Mouse (Mus musculus) heart, adult 2 months (tissue): ENCODE measurements around the gene Psma4. TPM values are rescaled to one million over a fixed set of nuclear protein-coding genes. Genes with fewer than 3 reads are reported as not detected.
A peak's percentile ranks its signal among the peaks of the same experiment; 100 is the strongest.

Source experiments
- DNase-seq, 2 experiments: peaks; one replicate each; pipeline ENCODE4 v3.0.0; 2021
- H3K27ac ChIP-seq: fragments of 200-600 bp; 2 replicates; pipeline ENCODE4 v1.8.1; 2022
- H3K27me3 ChIP-seq: fragments of 200-500 bp; 2 replicates; pipeline ENCODE4 v1.6.1; 2012; ENCODE audit warnings: mild to moderate bottlenecking, low read length, inconsistent platforms, mixed read lengths; ENCODE audit not compliant: control insufficient read depth, insufficient read depth
- H3K36me3 ChIP-seq: fragments of 200-500 bp; 2 replicates; pipeline ENCODE4 v1.6.1; 2012; ENCODE audit warnings: low read length, inconsistent platforms; ENCODE audit not compliant: control insufficient read depth, insufficient read depth
- H3K4me1 ChIP-seq: fragments of 200-500 bp; 2 replicates; pipeline ENCODE4 v1.6.1; 2011; ENCODE audit warnings: low read length; ENCODE audit not compliant: control insufficient read depth, insufficient read depth
- H3K4me3 ChIP-seq: fragments of 200-600 bp; 2 replicates; pipeline ENCODE4 v1.8.1; 2022
- H3K79me2 ChIP-seq: fragments of 200-500 bp; replicated peaks from 2 replicates; pipeline ENCODE4 v1.6.1; 2012; ENCODE audit warnings: mild to moderate bottlenecking, inconsistent platforms, low read length, moderate library complexity, mixed read lengths; ENCODE audit not compliant: control insufficient read depth, insufficient read depth
- H3K9ac ChIP-seq: fragments of 200-500 bp; 2 replicates; pipeline ENCODE4 v1.6.1; 2012; ENCODE audit warnings: low read depth, mild to moderate bottlenecking, control low read depth, inconsistent platforms, low read length, mixed read lengths
- CTCF ChIP-seq: fragments of 200-600 bp; IDR thresholded peaks from 2 replicates; pipeline ENCODE4 v1.8.1; 2022; ENCODE audit warnings: antibody characterized with exemption, mild to moderate bottlenecking, moderate library complexity
- EP300 ChIP-seq: fragments of 200-500 bp; IDR thresholded peaks from 2 replicates; pipeline ENCODE4 v1.6.1; 2011; ENCODE audit warnings: low read depth, low read length, control low read depth; ENCODE audit not compliant: insufficient read depth
- POLR2A ChIP-seq: fragments of 200-500 bp; IDR thresholded peaks from 2 replicates; pipeline ENCODE4 v1.6.1; 2011; ENCODE audit warnings: mild to moderate bottlenecking, low read depth, low read length, control low read depth; ENCODE audit not compliant: insufficient read depth
- WGBS: fragments of 180-500 bp; shearing (Covaris S2); methylation state at CpG from one replicate; pipeline ENCODE4 v1.1.7; 2018; 5-methylcytosine and 5-hydroxymethylcytosine counted together
- intact Hi-C: fragments of 180-260 bp; cut with DNase I; formaldehyde crosslinking; loops from one replicate; pipeline ENCODE4 v1.15.1; 2025
- polyA plus RNA-seq: library from polyadenylated mRNA; depleted of rRNA; stranded (reverse); fragments of >200 nt; gene quantifications from 2 replicates; pipeline ENCODE4 v1.2.3, GENCODE M21; 2012
- total RNA-seq, 2 experiments: library from RNA; stranded (reverse); gene quantifications; 2 replicates each; pipeline ENCODE4 v1.2.3; 2021

The Psma4 gene
- total and polyA plus RNA-seq, 3 experiments = 87.1 to 127 (median 110) TPM

DNA sequence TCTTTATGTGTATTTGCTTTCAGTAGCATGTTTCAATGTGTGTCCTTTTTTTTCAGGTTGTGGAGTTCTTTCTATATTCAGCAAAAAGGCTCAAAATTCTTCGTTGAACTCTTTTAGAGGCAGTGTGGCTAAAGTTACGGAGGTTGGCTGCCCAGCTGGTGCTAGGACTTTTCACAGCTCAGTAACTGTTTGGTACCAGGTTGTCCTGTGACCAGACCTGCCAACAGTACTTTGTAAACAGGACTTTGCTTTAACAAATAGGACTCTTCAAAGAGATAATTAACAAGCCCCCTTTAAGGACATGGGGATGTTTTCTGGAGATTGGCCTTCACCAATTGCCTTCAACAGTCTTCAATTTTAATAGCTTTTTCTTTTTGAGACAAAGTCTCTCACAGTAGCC is 32.4 kb upstream of the Psma4 start:
- no peaks in the 10 kb centered on the region for H3K79me2 ChIP-seq
- no peaks in the 10 kb centered on the region for H3K36me3 ChIP-seq
- peaks cover 1% of the 10 kb centered on the region; the same call in 1 of the 2 replicates for H3K4me1 ChIP-seq
- intact Hi-C loops = no loop called here
- no peaks in the 10 kb centered on the region for H3K27me3 ChIP-seq
- WGBS = 88% methylated on average over 2 of the region's 2 CpGs
- no peak for TF ChIP-seq EP300
- no peak for TF ChIP-seq POLR2A
- no peak for TF ChIP-seq CTCF
- no peak overlapping the region for H3K4me3 ChIP-seq
- DNase-seq = no peak
- H3K27ac ChIP-seq = no peak overlapping the region
- H3K9ac ChIP-seq = no peak overlapping the region

DNA sequence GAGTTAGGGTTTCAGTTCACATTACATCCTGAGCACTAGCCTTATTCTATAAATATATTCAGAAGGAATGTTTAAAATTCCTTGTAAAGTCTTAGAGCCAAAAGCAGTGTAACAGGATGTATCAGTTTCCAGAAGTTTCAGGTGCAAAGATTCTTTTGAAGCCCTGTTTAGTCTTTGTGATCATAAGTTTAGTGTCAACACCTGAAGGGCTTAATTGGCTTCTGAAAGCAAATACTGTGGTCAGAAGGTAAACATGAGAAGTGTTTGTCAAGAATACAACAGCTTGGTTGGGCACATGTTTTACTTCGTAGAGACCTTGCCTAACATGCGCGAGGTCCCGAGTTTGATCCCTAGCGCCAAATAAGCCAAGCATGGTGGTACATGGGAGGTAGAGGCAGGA is 31.8 kb upstream of the Psma4 start:
- Histone ChIP-seq H3K4me3 (no peak overlapping the region), H3K27me3 (no peaks in the 10 kb centered on the region), H3K27ac (no peak overlapping the region), H3K4me1 (peaks cover 1% of the 10 kb centered on the region; the same call in 1 of the 2 replicates), H3K79me2 (no peaks in the 10 kb centered on the region), H3K9ac (no peak overlapping the region), H3K36me3 (no peaks in the 10 kb centered on the region)
- TF ChIP-seq CTCF (no peak), EP300 (no peak), POLR2A (no peak)
- intact Hi-C loops = no loop called here
- DNase-seq = no peak
- 96% methylated on average over 5 of the region's 5 CpGs for WGBS

DNA sequence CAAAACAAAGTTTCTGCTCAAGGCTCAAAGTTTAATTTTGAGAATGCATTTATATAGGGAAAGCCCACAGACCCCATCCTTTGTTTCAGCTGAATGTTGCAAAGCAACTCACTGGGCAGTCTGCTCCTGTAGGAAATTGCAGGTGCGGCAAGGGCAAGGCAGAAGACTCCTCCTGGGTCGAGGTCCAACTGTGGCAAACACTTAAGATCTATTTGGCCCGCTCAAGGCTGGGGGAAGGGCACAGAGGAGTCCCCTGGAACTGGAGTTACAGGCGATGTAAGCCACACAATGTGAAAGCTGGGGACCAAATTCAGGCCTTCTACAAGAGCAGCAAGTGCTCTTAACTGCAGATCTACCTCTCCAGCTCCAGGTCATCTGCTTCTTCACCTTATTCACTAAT is 30.6 kb upstream of the Psma4 start:
- 66% methylated on average over 4 of the region's 4 CpGs for WGBS
- Histone ChIP-seq H3K9ac (no peak overlapping the region), H3K36me3 (no peaks in the 10 kb centered on the region), H3K4me1 (peaks cover 1% of the 10 kb centered on the region; the same call in 1 of the 2 replicates), H3K27me3 (no peaks in the 10 kb centered on the region), H3K27ac (no peak overlapping the region), H3K79me2 (no peaks in the 10 kb centered on the region), H3K4me3 (no peak overlapping the region)
- no peak for DNase-seq
- intact Hi-C loops = no loop called here
- TF ChIP-seq CTCF (no peak), POLR2A (no peak), EP300 (no peak)

DNA sequence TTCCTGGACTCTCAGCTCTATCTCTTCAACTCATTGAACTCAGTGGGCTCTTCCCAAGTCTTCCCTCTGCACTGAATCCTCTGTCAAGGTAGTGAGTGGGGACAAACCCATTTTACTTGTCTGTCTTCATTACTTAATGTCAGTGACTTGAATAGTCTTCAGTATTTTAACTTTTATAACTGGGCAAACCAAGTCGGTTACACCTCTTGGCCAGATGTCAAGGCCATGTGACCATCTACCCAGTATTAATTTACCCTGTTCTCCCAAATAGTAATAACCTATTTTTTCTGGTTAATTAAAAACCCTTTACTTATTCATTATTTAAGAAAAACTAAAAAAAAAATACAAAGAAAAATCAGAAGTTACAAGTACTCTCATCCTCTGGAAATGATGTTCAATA is 19.8 kb upstream of the Psma4 start:
- no peaks in the 10 kb centered on the region for H3K27me3 ChIP-seq
- TF ChIP-seq EP300 (no peak), POLR2A (no peak), CTCF (no peak)
- no peaks in the 10 kb centered on the region for H3K36me3 ChIP-seq
- no peak overlapping the region for H3K9ac ChIP-seq
- H3K4me3 ChIP-seq = no peak overlapping the region
- no peak for DNase-seq
- H3K79me2 ChIP-seq = no peaks in the 10 kb centered on the region
- intact Hi-C loops = no loop called here
- WGBS = 85% methylated on average over 1 of the region's 1 CpGs
- no peak overlapping the region for H3K27ac ChIP-seq
- H3K4me1 ChIP-seq = no peaks in the 10 kb centered on the region

DNA sequence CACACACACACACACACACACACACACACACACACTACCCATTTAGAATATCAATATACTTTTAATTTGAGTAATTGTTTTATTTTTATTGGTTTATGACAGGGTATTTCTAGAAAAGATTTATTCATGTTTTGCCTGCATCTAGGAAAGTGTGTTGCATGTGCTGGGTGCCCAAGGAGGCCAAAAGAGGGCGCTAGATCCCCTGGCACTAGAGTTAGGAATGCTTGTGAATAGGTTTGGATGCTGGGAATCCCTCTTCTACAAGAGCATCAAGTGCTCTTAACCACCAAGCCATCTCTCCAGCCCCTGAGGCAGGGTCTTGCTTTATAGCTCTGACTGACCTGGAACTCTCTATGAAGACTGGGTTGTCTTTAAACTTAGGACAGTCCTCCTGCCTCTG is 18.8 kb upstream of the Psma4 start:
- intact Hi-C loops = no loop called here
- no peak for TF ChIP-seq POLR2A
- no peak for TF ChIP-seq EP300
- TF ChIP-seq CTCF = peak; percentile 32; the same call in 1 of the 2 replicates
- no peaks in the 10 kb centered on the region for H3K79me2 ChIP-seq
- H3K9ac ChIP-seq = no peak overlapping the region
- H3K4me3 ChIP-seq = no peak overlapping the region
- no peak for DNase-seq
- no peaks in the 10 kb centered on the region for H3K27me3 ChIP-seq
- 23% methylated on average over 1 of the region's 1 CpGs for WGBS
- H3K4me1 ChIP-seq = no peaks in the 10 kb centered on the region
- H3K36me3 ChIP-seq = no peaks in the 10 kb centered on the region
- H3K27ac ChIP-seq = no peak overlapping the region

DNA sequence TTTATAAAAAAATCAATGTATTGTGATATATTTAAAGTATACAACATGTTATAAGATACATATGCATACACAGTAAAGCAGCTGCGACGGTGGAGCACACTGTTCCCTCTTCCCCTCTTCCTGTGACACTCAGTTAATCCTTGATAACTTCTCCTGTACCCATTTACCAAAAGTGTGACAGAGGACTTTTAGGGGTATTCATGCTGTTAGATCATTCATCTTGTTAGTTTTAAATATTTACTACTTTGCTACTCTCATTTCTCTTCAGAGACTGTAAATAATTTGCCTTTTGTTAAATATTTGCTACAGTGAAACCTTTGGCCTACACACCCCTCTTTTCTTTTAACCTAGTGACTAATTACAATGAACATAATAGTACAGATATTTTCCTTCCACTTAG is 18.2 kb upstream of the Psma4 start:
- no peak for DNase-seq
- Histone ChIP-seq H3K79me2 (no peaks in the 10 kb centered on the region), H3K27ac (no peak overlapping the region), H3K9ac (no peak overlapping the region), H3K27me3 (no peaks in the 10 kb centered on the region), H3K36me3 (no peaks in the 10 kb centered on the region), H3K4me3 (no peak overlapping the region), H3K4me1 (no peaks in the 10 kb centered on the region)
- intact Hi-C loops = no loop called here
- TF ChIP-seq CTCF (no peak), POLR2A (no peak), EP300 (no peak)
- 78% methylated on average over 2 of the region's 2 CpGs for WGBS
